Mouse (Mus musculus): ENCODE results near the gene Adamts20. TPM values are rescaled to one million over a fixed set of nuclear protein-coding genes. Genes with fewer than 3 reads are reported as not detected.

Adamts20 gene
- total and polyA plus RNA-seq, 3 experiments = 2.1 to 3.6 TPM; not detected in 1

DNA sequence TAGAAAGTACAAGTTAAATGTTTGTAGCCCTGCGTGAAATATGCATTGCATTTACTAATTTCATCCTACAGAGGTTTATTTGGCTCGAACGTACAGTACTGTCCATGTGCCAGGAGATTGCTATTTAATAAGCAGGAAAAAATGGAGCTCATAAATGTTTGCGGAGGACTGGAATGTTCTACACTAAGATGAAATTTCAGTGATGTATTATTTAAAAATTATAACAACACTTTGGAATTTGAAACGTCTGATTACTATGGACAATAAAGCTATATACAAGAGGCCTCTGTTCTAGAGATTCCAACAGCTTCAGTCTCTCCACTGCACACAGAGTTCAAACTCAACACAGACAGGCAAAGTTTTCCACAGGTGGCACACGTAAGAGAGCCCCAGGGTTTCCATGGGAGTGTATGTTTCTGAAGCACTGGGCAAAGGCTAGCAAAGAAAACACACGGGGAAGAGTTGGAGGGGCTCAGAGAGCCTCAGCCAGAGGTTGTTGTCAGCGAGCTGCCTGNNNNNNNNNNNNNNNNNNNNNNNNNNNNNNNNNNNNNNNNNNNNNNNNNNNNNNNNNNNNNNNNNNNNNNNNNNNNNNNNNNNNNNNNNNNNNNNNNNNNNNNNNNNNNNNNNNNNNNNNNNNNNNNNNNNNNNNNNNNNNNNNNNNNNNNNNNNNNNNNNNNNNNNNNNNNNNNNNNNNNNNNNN is 20.6 kb downstream of the Adamts20 start:
- no peak for TF ChIP-seq MAFK (IDR thresholded peaks at IDR 0.05; ENCODE audit: borderline replicate concordance, low read depth, low read length)
- peak; percentile 36 for TF ChIP-seq TAL1 (IDR thresholded peaks at IDR 0.05; ENCODE audit: low read length)
- Histone ChIP-seq H3K27me3 (ENCODE audit: control insufficient read depth in 1 of 2, insufficient read depth in 2 of 2, low read length in 2 of 2) (no peaks in the 10 kb centered on the region; a peak in 1 of 4 replicates), H3K27ac (ENCODE audit: control insufficient read depth, low read depth, low read length) (no peak overlapping the region), H3K9me3 (replicated peaks; ENCODE audit: insufficient read depth, low read length) (no peaks in the 10 kb centered on the region), H3K4me1 (ENCODE audit: control insufficient read depth in 1 of 2, insufficient read depth in 2 of 2, low read length in 2 of 2) (no peaks in the 10 kb centered on the region), H3K9ac (ENCODE audit: control insufficient read depth, low read depth, low read length, poor library complexity, severe bottlenecking) (no peak overlapping the region), H3K4me3 (ENCODE audit: control insufficient read depth in 1 of 2, insufficient read depth in 1 of 2, low read depth in 2 of 2, low read length in 2 of 2) (no peak overlapping the region), H3K36me3 (ENCODE audit: control insufficient read depth in 1 of 2, insufficient read depth in 2 of 2, low read length in 2 of 2) (no peaks in the 10 kb centered on the region), H3K79me2 (ENCODE audit: control insufficient read depth, insufficient read depth, low read length, poor library complexity) (no peaks in the 10 kb centered on the region)
- peak; percentile 31 for DNase-seq (ENCODE audit: low read depth, low spot score)

GRCm38 (mm10) chr15:94444043-94444436 is 21.2 kb downstream of the Adamts20 start:
- Histone ChIP-seq H3K36me3 (ENCODE audit: control insufficient read depth in 1 of 2, insufficient read depth in 2 of 2, low read length in 2 of 2) (no peaks in the 10 kb centered on the region), H3K9ac (ENCODE audit: control insufficient read depth, low read depth, low read length, poor library complexity, severe bottlenecking) (no peak overlapping the region), H3K4me1 (ENCODE audit: control insufficient read depth in 1 of 2, insufficient read depth in 2 of 2, low read length in 2 of 2) (no peaks in the 10 kb centered on the region), H3K9me3 (replicated peaks; ENCODE audit: insufficient read depth, low read length) (no peaks in the 10 kb centered on the region), H3K4me3 (ENCODE audit: control insufficient read depth in 1 of 2, insufficient read depth in 1 of 2, low read depth in 2 of 2, low read length in 2 of 2) (no peak overlapping the region), H3K27ac (ENCODE audit: control insufficient read depth, low read depth, low read length) (no peak overlapping the region), H3K79me2 (ENCODE audit: control insufficient read depth, insufficient read depth, low read length, poor library complexity) (no peaks in the 10 kb centered on the region), H3K27me3 (ENCODE audit: control insufficient read depth in 1 of 2, insufficient read depth in 2 of 2, low read length in 2 of 2) (no peaks in the 10 kb centered on the region; a peak in 1 of 4 replicates)
- TF ChIP-seq UBTF (IDR thresholded peaks at IDR 0.05; ENCODE audit: borderline replicate concordance, insufficient read depth, low read depth, low read length) (no peak), ZC3H11A (IDR thresholded peaks at IDR 0.05; ENCODE audit: low read depth, low read length) (no peak), ELF1 (IDR thresholded peaks at IDR 0.05; ENCODE audit: low read depth, low read length) (no peak), SMC3 (IDR thresholded peaks at IDR 0.05; ENCODE audit: low read depth, low read length) (no peak), GABPA (IDR thresholded peaks at IDR 0.05; ENCODE audit: low read depth, low read length) (no peak), POLR2AphosphoS5 (IDR thresholded peaks at IDR 0.05; ENCODE audit: borderline replicate concordance, low read depth, low read length) (no peak), CHD1 (IDR thresholded peaks at IDR 0.05; ENCODE audit: low read depth, low read length) (no peak), MAFK (IDR thresholded peaks at IDR 0.05; ENCODE audit: borderline replicate concordance, low read depth, low read length) (no peak), MEF2A (IDR thresholded peaks at IDR 0.05; ENCODE audit: extremely low read depth, insufficient replicate concordance, low read depth, low read length, poor library complexity, severe bottlenecking) (no peak), CTCF (IDR thresholded peaks at IDR 0.05 in 2 of 3, conservative IDR thresholded peaks at IDR 0.05 in 1 of 3; ENCODE audit: control insufficient read depth in 1 of 3, insufficient read depth in 1 of 3, low read depth in 2 of 3, low read length in 3 of 3, poor library complexity in 1 of 3, severe bottlenecking in 1 of 3) (no peak), POLR2A (IDR thresholded peaks at IDR 0.05; ENCODE audit: control insufficient read depth in 1 of 2, insufficient read depth in 1 of 2, low read depth in 1 of 2, low read length in 2 of 2, poor library complexity in 1 of 2) (no peak)
- DNase-seq (ENCODE audit: low read depth, low spot score) = no peak

- TF ChIP-seq MXI1 (IDR thresholded peaks at IDR 0.05; ENCODE audit: low read depth, low read length) (no peak), GABPA (IDR thresholded peaks at IDR 0.05; ENCODE audit: low read depth, low read length) (no peak), CHD1 (IDR thresholded peaks at IDR 0.05; ENCODE audit: low read depth, low read length) (no peak), HCFC1 (IDR thresholded peaks at IDR 0.05; ENCODE audit: low read depth, low read length) (no peak), MYB (IDR thresholded peaks at IDR 0.05; ENCODE audit: low read depth, low read length) (no peak)
- H3K9ac ChIP-seq (ENCODE audit: control insufficient read depth, low read depth, low read length, poor library complexity, severe bottlenecking) = no peak overlapping the region
- H3K36me3 ChIP-seq (ENCODE audit: control insufficient read depth in 1 of 2, insufficient read depth in 2 of 2, low read length in 2 of 2) = no peaks in the 10 kb centered on the region
- no peaks in the 10 kb centered on the region for H3K4me1 ChIP-seq (ENCODE audit: control insufficient read depth in 1 of 2, insufficient read depth in 2 of 2, low read length in 2 of 2)
- H3K27ac ChIP-seq (ENCODE audit: control insufficient read depth, low read depth, low read length) = no peak overlapping the region
- no peak for DNase-seq (ENCODE audit: low read depth, low spot score)
- no peaks in the 10 kb centered on the region for H3K9me3 ChIP-seq (replicated peaks; ENCODE audit: insufficient read depth, low read length)
- H3K4me3 ChIP-seq (ENCODE audit: control insufficient read depth in 1 of 2, insufficient read depth in 1 of 2, low read depth in 2 of 2, low read length in 2 of 2) = no peak overlapping the region
- H3K27me3 ChIP-seq (ENCODE audit: control insufficient read depth in 1 of 2, insufficient read depth in 2 of 2, low read length in 2 of 2) = no peaks in the 10 kb centered on the region; a peak in 1 of 4 replicates
- H3K79me2 ChIP-seq (ENCODE audit: control insufficient read depth, insufficient read depth, low read length, poor library complexity) = no peaks in the 10 kb centered on the region
Observed at GRCm38 (mm10) chr15:94443025-94443424, 22.2 kb downstream of the Adamts20 start.

All from MEL (cell line).